Mouse (Mus musculus) kidney, embryonic 16.5 days (tissue): ENCODE measurements at regions not wholly inside any gene's neighbourhood (a gene's known extent, or its start where the extent isn't known, plus 50 kb on each side); places are given as distances from the start of the nearest gene placed in this dataset.

Source experiments
- ATAC-seq: fragments of 200-750 bp; cut with Nextera tagmentation; 2 replicates; pipeline ENCODE4 v1.8.0; 2017; ENCODE audit warnings: moderate TSS enrichment; ENCODE audit not compliant: low FRiP score, low TSS enrichment
- H3K27ac ChIP-seq: fragments of 300-500 bp; sonication (generic); 2 replicates; pipeline ENCODE4 v1.5.1; 2014; ENCODE audit warnings: low read length
- H3K27me3 ChIP-seq: fragments of 300-500 bp; sonication (generic); 2 replicates; pipeline ENCODE4 v1.6.1; 2014; ENCODE audit warnings: low read length, control low read depth, mixed read lengths; ENCODE audit not compliant: insufficient read depth
- H3K36me3 ChIP-seq: fragments of 300-500 bp; sonication (generic); 2 replicates; pipeline ENCODE4 v1.6.1; 2014; ENCODE audit warnings: low read length, control low read depth, mixed read lengths; ENCODE audit not compliant: insufficient read depth
- H3K4me1 ChIP-seq: fragments of 300-500 bp; sonication (generic); 2 replicates; pipeline ENCODE4 v1.6.1; 2014; ENCODE audit warnings: low read length, control low read depth, mixed read lengths; ENCODE audit not compliant: insufficient read depth
- H3K4me2 ChIP-seq: fragments of 300-500 bp; sonication (generic); replicated peaks from 2 replicates; pipeline ENCODE4 v1.6.1; 2014; ENCODE audit warnings: low read depth, low read length
- H3K4me3 ChIP-seq: fragments of 300-500 bp; sonication (generic); 2 replicates; pipeline ENCODE4 v1.5.1; 2014; ENCODE audit warnings: mild to moderate bottlenecking, low read length
- H3K9ac ChIP-seq: fragments of 300-500 bp; sonication (generic); replicated peaks from 2 replicates; pipeline ENCODE4 v1.6.1; 2014; ENCODE audit warnings: low read length
- H3K9me3 ChIP-seq: fragments of 300-500 bp; sonication (generic); 2 replicates; pipeline ENCODE4 v1.6.1; 2016; ENCODE audit warnings: low read length, control low read depth
- WGBS: fragments of 180-500 bp; shearing (Covaris S2); extraction: QIAGEN DNeasy Blood & Tissue Kit; methylation state at CpG from one replicate; pipeline ENCODE4 v1.1.7; 2014; 5-methylcytosine and 5-hydroxymethylcytosine counted together

- no peaks in the 10 kb centered on the region for H3K27me3 ChIP-seq
- 33% methylated on average over 9 of the region's 9 CpGs for WGBS
- no peak overlapping the region for H3K4me2 ChIP-seq
- no peak overlapping the region for H3K4me3 ChIP-seq
- H3K27ac ChIP-seq: no peak overlapping the region
- ATAC-seq: no peak
- H3K36me3 ChIP-seq: no peaks in the 10 kb centered on the region
- 0 out of 2 replicates have a peak, but pooled peaks cover 3% of the 10 kb centered on the region for H3K9me3 ChIP-seq
- no peaks in the 10 kb centered on the region for H3K4me1 ChIP-seq
- no peak overlapping the region for H3K9ac ChIP-seq
These were observed 208.7 kb downstream of the Pmp22 start for GRCm38 (mm10) chr11:63337503-63337902.

GRCm38 (mm10) chr11:63338277-63338676 is 209.5 kb downstream of the Pmp22 start:
- WGBS: 88% methylated on average over 1 of the region's 1 CpGs
- no peaks in the 10 kb centered on the region for H3K36me3 ChIP-seq
- ATAC-seq: no peak

GRCm38 (mm10) chr11:63345653-63346052 is 216.9 kb downstream of the Pmp22 start:
- Histone ChIP-seq H3K27me3 (no peaks in the 10 kb centered on the region), H3K36me3 (no peaks in the 10 kb centered on the region), H3K4me1 (peaks cover 6% of the 10 kb centered on the region; the same call in 1 of the 2 replicates), H3K4me3 (no peak overlapping the region), H3K9ac (no peak overlapping the region), H3K4me2 (no peak overlapping the region), H3K9me3 (no peaks in the 10 kb centered on the region), H3K27ac (no peak overlapping the region)
- WGBS: 85% methylated on average over 4 of the region's 4 CpGs
- no peak for ATAC-seq

More at GRCm38 (mm10) chr11:63338277-63338676, 209.5 kb downstream of the Pmp22 start:
- Histone ChIP-seq H3K4me3 (no peak overlapping the region), H3K4me1 (no peaks in the 10 kb centered on the region), H3K9ac (no peak overlapping the region), H3K9me3 (0 out of 2 replicates have a peak, but pooled peaks cover 3% of the 10 kb centered on the region), H3K27me3 (no peaks in the 10 kb centered on the region), H3K27ac (no peak overlapping the region), H3K4me2 (no peak overlapping the region)

- H3K27ac ChIP-seq: no peak overlapping the region
- H3K4me3 ChIP-seq: no peak overlapping the region
- no peak overlapping the region for H3K4me2 ChIP-seq
- WGBS: 37% methylated on average over 7 of the region's 7 CpGs
- no peaks in the 10 kb centered on the region for H3K27me3 ChIP-seq
- peaks cover 7% of the 10 kb centered on the region; the same call in 1 of the 2 replicates for H3K4me1 ChIP-seq
- no peak for ATAC-seq
- H3K36me3 ChIP-seq: no peaks in the 10 kb centered on the region
- H3K9ac ChIP-seq: no peak overlapping the region
- H3K9me3 ChIP-seq: no peaks in the 10 kb centered on the region
These were observed 221.4 kb downstream of the Pmp22 start for GRCm38 (mm10) chr11:63350123-63350696.

- Histone ChIP-seq H3K4me3 (no peak overlapping the region), H3K4me2 (no peak overlapping the region), H3K27ac (no peak overlapping the region), H3K36me3 (no peaks in the 10 kb centered on the region), H3K9me3 (no peaks in the 10 kb centered on the region), H3K27me3 (no peaks in the 10 kb centered on the region), H3K4me1 (peaks cover 7% of the 10 kb centered on the region; the same call in 1 of the 2 replicates), H3K9ac (no peak overlapping the region)
- WGBS: 89% methylated on average over 8 of the region's 8 CpGs
- no peak for ATAC-seq
These were observed 223.2 kb downstream of the Pmp22 start for GRCm38 (mm10) chr11:63351999-63352398.

GRCm38 (mm10) chr11:63352990-63353389 is 224.2 kb downstream of the Pmp22 start:
- H3K4me2 ChIP-seq: no peak overlapping the region
- H3K27me3 ChIP-seq: no peaks in the 10 kb centered on the region
- no peak overlapping the region for H3K9ac ChIP-seq
- no peak overlapping the region for H3K27ac ChIP-seq
- WGBS: 76% methylated on average over 3 of the region's 3 CpGs
- H3K4me1 ChIP-seq: 0 out of 2 replicates have a peak, but pooled peaks cover 7% of the 10 kb centered on the region
- H3K9me3 ChIP-seq: no peaks in the 10 kb centered on the region
- ATAC-seq: no peak
- H3K36me3 ChIP-seq: no peaks in the 10 kb centered on the region
- H3K4me3 ChIP-seq: no peak overlapping the region

GRCm38 (mm10) chr11:63353671-63354070 is 224.9 kb downstream of the Pmp22 start:
- Histone ChIP-seq H3K9me3 (no peaks in the 10 kb centered on the region), H3K27ac (no peak overlapping the region), H3K4me1 (0 out of 2 replicates have a peak, but pooled peaks cover 7% of the 10 kb centered on the region), H3K36me3 (no peaks in the 10 kb centered on the region), H3K4me2 (no peak overlapping the region), H3K27me3 (no peaks in the 10 kb centered on the region), H3K9ac (no peak overlapping the region), H3K4me3 (no peak overlapping the region)
- WGBS: 78% methylated on average over 8 of the region's 8 CpGs
- no peak for ATAC-seq

GRCm38 (mm10) chr11:63357772-63358344 is 229.1 kb downstream of the Pmp22 start:
- H3K4me2 ChIP-seq: no peak overlapping the region
- H3K27me3 ChIP-seq: no peaks in the 10 kb centered on the region
- no peaks in the 10 kb centered on the region for H3K36me3 ChIP-seq
- H3K9me3 ChIP-seq: no peaks in the 10 kb centered on the region
- ATAC-seq: no peak
- H3K27ac ChIP-seq: no peak overlapping the region
- no peaks in the 10 kb centered on the region for H3K4me1 ChIP-seq
- H3K9ac ChIP-seq: no peak overlapping the region
- 77% methylated on average over 10 of the region's 10 CpGs for WGBS
- H3K4me3 ChIP-seq: no peak overlapping the region

GRCm38 (mm10) chr11:63367756-63368265 is 239.0 kb downstream of the Pmp22 start:
- no peak overlapping the region for H3K4me3 ChIP-seq
- H3K4me2 ChIP-seq: no peak overlapping the region
- H3K9ac ChIP-seq: no peak overlapping the region
- 91% methylated on average over 6 of the region's 6 CpGs for WGBS
- no peak overlapping the region for H3K27ac ChIP-seq
- ATAC-seq: no peak
- H3K36me3 ChIP-seq: no peaks in the 10 kb centered on the region
- H3K9me3 ChIP-seq: peaks cover 5% of the 10 kb centered on the region; the same call in 1 of the 2 replicates
- H3K4me1 ChIP-seq: no peaks in the 10 kb centered on the region
- H3K27me3 ChIP-seq: no peaks in the 10 kb centered on the region

GRCm38 (mm10) chr11:63369475-63369874 is 240.7 kb downstream of the Pmp22 start:
- ATAC-seq: no peak

More at GRCm38 (mm10) chr11:63369475-63369874, 240.7 kb downstream of the Pmp22 start:
- peaks cover 5% of the 10 kb centered on the region; the same call in 1 of the 2 replicates for H3K9me3 ChIP-seq
- no peaks in the 10 kb centered on the region for H3K27me3 ChIP-seq
- no peak overlapping the region for H3K4me3 ChIP-seq
- 82% methylated on average over 2 of the region's 2 CpGs for WGBS
- H3K9ac ChIP-seq: no peak overlapping the region
- no peak overlapping the region for H3K27ac ChIP-seq
- no peaks in the 10 kb centered on the region for H3K36me3 ChIP-seq
- no peak overlapping the region for H3K4me2 ChIP-seq
- H3K4me1 ChIP-seq: no peaks in the 10 kb centered on the region
